Mouse (Mus musculus): ENCODE data around the gene Setx.

DNA sequence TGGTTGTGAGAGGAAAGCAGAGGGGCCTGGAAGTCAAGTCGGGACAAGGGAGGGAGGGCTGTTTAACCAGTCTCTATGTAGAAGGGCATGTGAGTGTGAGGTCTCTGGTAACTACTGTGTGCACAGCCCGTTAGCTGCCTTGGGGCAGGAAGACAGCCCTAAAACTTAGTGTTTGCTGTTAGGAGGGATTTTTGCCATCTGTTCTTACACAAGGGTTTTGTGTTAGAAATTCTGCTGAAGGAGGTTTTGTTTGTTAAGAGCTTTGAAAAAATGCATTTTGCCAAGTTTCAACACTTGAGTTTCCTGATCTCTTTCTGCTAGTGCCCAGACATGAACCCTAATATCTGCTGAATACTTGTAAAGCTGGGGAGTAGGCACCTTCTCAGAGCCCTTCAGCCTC is 57.1 kb downstream of the Setx start:
- no peak for TF ChIP-seq POLR2A (IDR thresholded peaks at IDR 0.05; ENCODE audit: borderline replicate concordance, insufficient read depth, low read length)
- TF ChIP-seq CTCF (IDR thresholded peaks at IDR 0.05; ENCODE audit: borderline replicate concordance, insufficient read depth, low read depth, low read length): no peak

Data from cerebellum, adult 2 months (tissue).